Mouse (Mus musculus): ENCODE data around the gene Wnt8b. TPM values are rescaled to one million over a fixed set of nuclear protein-coding genes. Genes with fewer than 3 reads are reported as not detected.

Gene Wnt8b
- total and polyA plus RNA-seq, 3 experiments = not detected

DNA sequence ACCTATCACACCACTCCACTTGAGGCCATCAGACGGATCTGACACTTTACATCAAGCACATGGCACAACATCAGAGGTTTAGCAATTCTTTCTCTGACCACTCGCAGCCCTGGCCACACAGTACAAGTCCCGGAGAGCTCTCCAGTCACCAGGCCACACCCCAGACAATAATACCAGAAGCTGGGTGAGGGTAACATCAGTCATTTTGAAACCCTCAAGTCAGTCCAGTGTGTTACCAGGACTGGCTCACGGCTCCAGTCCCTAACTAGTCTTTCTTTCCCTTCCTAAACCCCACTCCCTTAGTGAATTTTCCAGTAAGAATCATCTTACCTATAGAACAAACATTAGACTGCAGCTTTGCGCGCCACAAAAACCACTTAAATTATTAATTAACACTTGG, 36.7 kb downstream of the Wnt8b start:
- no peaks in the 10 kb centered on the region for H3K27me3 ChIP-seq (ENCODE audit: control insufficient read depth in 1 of 2, insufficient read depth in 2 of 2, low read length in 2 of 2)
- H3K4me3 ChIP-seq (ENCODE audit: control insufficient read depth in 1 of 2, insufficient read depth in 1 of 2, low read depth in 2 of 2, low read length in 2 of 2) = no peak overlapping the region
- no peak overlapping the region for H3K9ac ChIP-seq (ENCODE audit: control insufficient read depth, low read depth, low read length, poor library complexity, severe bottlenecking)
- TF ChIP-seq HCFC1 (IDR thresholded peaks at IDR 0.05; ENCODE audit: low read depth, low read length) (no peak), NRF1 (IDR thresholded peaks at IDR 0.05; ENCODE audit: insufficient read depth, low read depth, low read length, poor library complexity, severe bottlenecking) (no peak), MYB (IDR thresholded peaks at IDR 0.05; ENCODE audit: low read depth, low read length) (no peak), BHLHE40 (IDR thresholded peaks at IDR 0.05; ENCODE audit: borderline replicate concordance, low read depth, low read length) (no peak), POLR2AphosphoS5 (IDR thresholded peaks at IDR 0.05; ENCODE audit: borderline replicate concordance, low read depth, low read length) (no peak), ZC3H11A (IDR thresholded peaks at IDR 0.05; ENCODE audit: low read depth, low read length) (no peak), TCF12 (IDR thresholded peaks at IDR 0.05; ENCODE audit: low read depth, low read length) (no peak), SIN3A (IDR thresholded peaks at IDR 0.05; ENCODE audit: low read length) (no peak), EP300 (IDR thresholded peaks at IDR 0.05; ENCODE audit: low read depth in 1 of 2, low read length in 2 of 2) (no peak), ZKSCAN1 (IDR thresholded peaks at IDR 0.05; ENCODE audit: low read depth, low read length) (no peak), KAT2A (conservative IDR thresholded peaks at IDR 0.05; ENCODE audit: low read depth, low read length) (no peak), ZMIZ1 (IDR thresholded peaks at IDR 0.05; ENCODE audit: low read depth, low read length) (no peak), MAX (IDR thresholded peaks at IDR 0.05; ENCODE audit: low read length) (no peak), CTCF (IDR thresholded peaks at IDR 0.05 in 2 of 3, conservative IDR thresholded peaks at IDR 0.05 in 1 of 3; ENCODE audit: control insufficient read depth in 1 of 3, insufficient read depth in 1 of 3, low read depth in 2 of 3, low read length in 3 of 3, poor library complexity in 1 of 3, severe bottlenecking in 1 of 3) (no peak), ELF1 (IDR thresholded peaks at IDR 0.05; ENCODE audit: low read depth, low read length) (no peak), POLR2AphosphoS2 (IDR thresholded peaks at IDR 0.05; ENCODE audit: low read length) (no peak), MAFK (IDR thresholded peaks at IDR 0.05; ENCODE audit: borderline replicate concordance, low read depth, low read length) (no peak), RCOR1 (IDR thresholded peaks at IDR 0.05; ENCODE audit: low read depth, low read length) (no peak)
- H3K36me3 ChIP-seq (ENCODE audit: control insufficient read depth in 1 of 2, insufficient read depth in 2 of 2, low read length in 2 of 2) = no peaks in the 10 kb centered on the region
- no peak overlapping the region for H3K27ac ChIP-seq (ENCODE audit: control insufficient read depth, low read depth, low read length)
- H3K79me2 ChIP-seq (ENCODE audit: control insufficient read depth, insufficient read depth, low read length, poor library complexity) = no peaks in the 10 kb centered on the region
- H3K4me1 ChIP-seq (ENCODE audit: control insufficient read depth in 1 of 2, insufficient read depth in 2 of 2, low read length in 2 of 2) = no peaks in the 10 kb centered on the region
- DNase-seq (ENCODE audit: low read depth, low spot score) = no peak
- H3K9me3 ChIP-seq (replicated peaks; ENCODE audit: insufficient read depth, low read length) = no peaks in the 10 kb centered on the region

DNA sequence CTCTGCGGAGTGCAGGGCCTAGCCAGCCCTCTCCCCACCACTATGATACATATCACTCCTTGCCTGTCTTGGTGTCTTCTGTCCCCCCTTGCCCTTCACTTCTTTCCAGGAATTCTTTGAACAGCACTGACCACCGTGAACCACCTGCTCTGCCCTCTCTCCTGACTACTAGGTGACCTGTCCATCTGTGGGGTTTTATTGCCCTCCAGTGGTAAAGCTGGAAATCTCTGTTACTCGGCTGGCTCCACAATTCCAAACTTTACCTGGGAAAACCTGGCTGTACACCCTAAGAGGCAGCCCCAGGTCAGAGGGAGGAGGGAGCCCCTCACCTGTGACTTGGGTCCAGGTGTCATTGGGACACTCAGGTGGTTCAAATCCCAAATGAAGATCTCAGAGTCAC, 42.1 kb downstream of the Wnt8b start:
- no peak for TF ChIP-seq MAX (IDR thresholded peaks at IDR 0.05; ENCODE audit: low read length)
- TF ChIP-seq TCF12 (IDR thresholded peaks at IDR 0.05; ENCODE audit: low read depth, low read length) = no peak
- no peak for TF ChIP-seq ETS1 (IDR thresholded peaks at IDR 0.05; ENCODE audit: low read depth, low read length)
- peak; percentile 25 for TF ChIP-seq RAD21 (IDR thresholded peaks at IDR 0.05; ENCODE audit: low read depth, low read length)
- TF ChIP-seq USF1 (IDR thresholded peaks at IDR 0.05; ENCODE audit: low read depth, low read length) = no peak
- TF ChIP-seq NRF1 (IDR thresholded peaks at IDR 0.05; ENCODE audit: insufficient read depth, low read depth, low read length, poor library complexity, severe bottlenecking) = no peak
- TF ChIP-seq SIN3A (IDR thresholded peaks at IDR 0.05; ENCODE audit: low read length) = no peak
- TF ChIP-seq CTCF (IDR thresholded peaks at IDR 0.05 in 2 of 3, conservative IDR thresholded peaks at IDR 0.05 in 1 of 3; ENCODE audit: control insufficient read depth in 1 of 3, insufficient read depth in 1 of 3, low read depth in 2 of 3, low read length in 3 of 3, poor library complexity in 1 of 3, severe bottlenecking in 1 of 3) = peak in 1 of 3 experiments; percentile 17; a peak in 3 of 6 replicates
- no peak for TF ChIP-seq MYC (IDR thresholded peaks at IDR 0.05; ENCODE audit: low read depth, low read length)
- TF ChIP-seq MEF2A (IDR thresholded peaks at IDR 0.05; ENCODE audit: extremely low read depth, insufficient replicate concordance, low read depth, low read length, poor library complexity, severe bottlenecking) = no peak
- TF ChIP-seq EP300 (IDR thresholded peaks at IDR 0.05; ENCODE audit: low read depth in 1 of 2, low read length in 2 of 2) = no peak
- no peak for TF ChIP-seq TAL1 (IDR thresholded peaks at IDR 0.05; ENCODE audit: low read length)
- TF ChIP-seq ELF1 (IDR thresholded peaks at IDR 0.05; ENCODE audit: low read depth, low read length) = no peak
- no peak for TF ChIP-seq ZC3H11A (IDR thresholded peaks at IDR 0.05; ENCODE audit: low read depth, low read length)
- TF ChIP-seq MXI1 (IDR thresholded peaks at IDR 0.05; ENCODE audit: low read depth, low read length) = no peak
- no peak for TF ChIP-seq JUND (IDR thresholded peaks at IDR 0.05; ENCODE audit: low read depth, low read length)
- no peak for TF ChIP-seq POLR2A (IDR thresholded peaks at IDR 0.05; ENCODE audit: control insufficient read depth in 1 of 2, insufficient read depth in 1 of 2, low read depth in 1 of 2, low read length in 2 of 2, poor library complexity in 1 of 2)
- H3K9me3 ChIP-seq (replicated peaks; ENCODE audit: insufficient read depth, low read length) = no peaks in the 10 kb centered on the region
- H3K36me3 ChIP-seq (ENCODE audit: control insufficient read depth in 1 of 2, insufficient read depth in 2 of 2, low read length in 2 of 2) = no peaks in the 10 kb centered on the region
- H3K9ac ChIP-seq (ENCODE audit: control insufficient read depth, low read depth, low read length, poor library complexity, severe bottlenecking) = no peak overlapping the region
- no peaks in the 10 kb centered on the region for H3K79me2 ChIP-seq (ENCODE audit: control insufficient read depth, insufficient read depth, low read length, poor library complexity)
- H3K27me3 ChIP-seq (ENCODE audit: control insufficient read depth in 1 of 2, insufficient read depth in 2 of 2, low read length in 2 of 2) = no peaks in the 10 kb centered on the region
- no peak overlapping the region for H3K27ac ChIP-seq (ENCODE audit: control insufficient read depth, low read depth, low read length)
- no peak for DNase-seq (ENCODE audit: low read depth, low spot score)
- H3K4me1 ChIP-seq (ENCODE audit: control insufficient read depth in 1 of 2, insufficient read depth in 2 of 2, low read length in 2 of 2) = no peaks in the 10 kb centered on the region
- H3K4me3 ChIP-seq (ENCODE audit: control insufficient read depth in 1 of 2, insufficient read depth in 1 of 2, low read depth in 2 of 2, low read length in 2 of 2) = no peak overlapping the region
